Mouse (Mus musculus) fat pad, adult 2 months (tissue): ENCODE results near the gene Ablim1.

ENCODE experiments used
- DNase-seq: peaks from one replicate; pipeline ENCODE4 v3.0.0-alpha.2; 2011; ENCODE audit warnings: low read depth, low spot score; ENCODE audit errors: extremely low read depth

Ablim1 gene

DNA sequence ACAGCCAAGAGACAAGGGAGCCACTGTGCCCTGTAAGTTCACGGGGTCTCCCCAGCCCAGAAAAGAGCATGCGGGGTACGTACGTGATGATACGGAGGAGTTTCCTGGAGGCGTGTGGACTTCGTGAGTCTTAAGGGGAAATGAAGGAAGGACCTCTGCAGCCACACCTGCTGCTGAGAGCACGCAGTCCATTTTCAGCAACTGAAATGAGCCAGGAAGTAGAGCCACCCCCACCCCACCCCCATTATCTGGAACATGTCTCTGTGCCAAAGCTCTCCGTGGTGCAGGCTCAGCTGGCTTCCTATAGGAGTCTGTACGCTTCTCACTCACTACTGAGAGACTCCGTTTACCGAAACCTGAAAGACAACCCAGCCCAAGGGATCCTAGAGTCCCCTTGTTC is 121.3 kb downstream of the Ablim1 start:
- DNase-seq, result no peak

DNA sequence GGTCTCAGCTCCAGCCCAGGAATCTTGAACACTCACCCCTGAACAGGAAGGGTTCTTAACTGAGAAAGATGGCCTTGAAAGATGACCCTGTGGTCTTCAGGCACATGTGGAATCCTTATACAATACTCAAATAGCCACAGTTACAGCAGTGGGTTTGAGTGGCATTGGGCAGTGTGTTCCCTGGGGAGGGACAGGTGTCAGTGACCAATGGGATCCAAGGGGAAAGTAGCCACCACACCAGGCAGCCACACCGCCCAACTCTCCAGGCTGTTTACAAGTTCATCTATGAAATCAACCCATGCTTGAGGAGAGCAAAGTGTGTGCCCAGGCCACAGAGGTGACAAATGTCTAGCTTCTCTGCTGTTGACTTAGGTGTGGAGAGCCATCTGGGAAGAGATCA is 123.6 kb downstream of the Ablim1 start:
- DNase-seq, result no peak

DNA sequence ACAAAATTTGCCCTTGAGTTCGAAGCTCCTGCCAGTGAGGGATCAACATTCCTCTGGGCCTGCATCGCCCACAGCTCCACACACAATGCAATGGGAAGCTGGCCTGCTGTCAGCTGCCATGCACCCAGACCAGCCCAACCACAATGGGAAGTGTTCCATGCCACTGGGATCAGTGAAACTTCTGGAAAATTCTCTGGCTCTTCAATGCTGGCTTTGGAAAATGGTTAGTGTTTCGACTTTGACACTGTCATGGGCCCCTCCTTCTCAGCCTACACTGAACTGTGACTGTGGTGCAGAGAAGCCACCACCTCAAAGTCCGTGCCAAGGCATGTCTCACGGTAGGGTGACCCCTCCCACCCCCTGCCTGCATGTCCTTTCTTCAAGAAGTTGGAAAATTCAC is 125.3 kb downstream of the Ablim1 start:
- peak; percentile 55 for DNase-seq

DNA sequence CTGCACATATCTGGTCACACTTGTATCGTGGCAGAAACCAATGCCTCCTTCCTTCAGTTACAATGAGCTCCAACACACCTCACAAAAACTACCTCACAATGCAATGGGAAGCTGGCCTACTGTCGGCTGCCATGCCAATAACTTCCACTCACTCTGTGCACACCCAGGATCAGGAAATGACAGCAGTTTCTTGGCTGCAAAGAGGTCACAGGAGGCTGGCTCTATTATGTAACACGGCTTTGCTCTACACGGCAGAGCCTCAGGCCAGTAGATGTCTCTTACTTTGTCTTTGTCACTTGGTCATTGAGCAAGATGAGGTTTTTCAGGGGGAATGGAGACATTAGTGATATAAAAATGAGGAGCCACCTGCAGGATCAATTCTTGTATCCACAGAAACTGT is 126.2 kb downstream of the Ablim1 start:
- DNase-seq, result peak; percentile 68

DNA sequence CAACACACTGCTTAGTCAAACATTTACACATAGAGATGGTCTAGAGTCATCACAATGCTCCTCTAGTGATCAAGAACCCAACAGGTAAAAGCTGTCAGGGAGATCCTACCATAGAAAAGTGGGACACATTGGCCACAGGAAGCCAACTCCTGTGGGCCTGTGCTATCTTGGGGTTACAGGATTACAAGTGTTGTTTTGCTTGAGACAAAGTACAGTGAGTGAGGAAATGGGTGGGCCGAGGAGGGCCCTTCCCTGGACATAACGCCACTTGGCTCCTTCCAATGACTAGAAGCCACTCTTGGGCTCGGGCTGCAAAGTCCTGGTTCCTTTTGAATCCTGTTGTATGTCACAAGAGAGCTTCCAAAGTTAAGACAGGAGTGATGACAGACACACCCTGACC is 129.7 kb downstream of the Ablim1 start:
- no peak for DNase-seq

DNA sequence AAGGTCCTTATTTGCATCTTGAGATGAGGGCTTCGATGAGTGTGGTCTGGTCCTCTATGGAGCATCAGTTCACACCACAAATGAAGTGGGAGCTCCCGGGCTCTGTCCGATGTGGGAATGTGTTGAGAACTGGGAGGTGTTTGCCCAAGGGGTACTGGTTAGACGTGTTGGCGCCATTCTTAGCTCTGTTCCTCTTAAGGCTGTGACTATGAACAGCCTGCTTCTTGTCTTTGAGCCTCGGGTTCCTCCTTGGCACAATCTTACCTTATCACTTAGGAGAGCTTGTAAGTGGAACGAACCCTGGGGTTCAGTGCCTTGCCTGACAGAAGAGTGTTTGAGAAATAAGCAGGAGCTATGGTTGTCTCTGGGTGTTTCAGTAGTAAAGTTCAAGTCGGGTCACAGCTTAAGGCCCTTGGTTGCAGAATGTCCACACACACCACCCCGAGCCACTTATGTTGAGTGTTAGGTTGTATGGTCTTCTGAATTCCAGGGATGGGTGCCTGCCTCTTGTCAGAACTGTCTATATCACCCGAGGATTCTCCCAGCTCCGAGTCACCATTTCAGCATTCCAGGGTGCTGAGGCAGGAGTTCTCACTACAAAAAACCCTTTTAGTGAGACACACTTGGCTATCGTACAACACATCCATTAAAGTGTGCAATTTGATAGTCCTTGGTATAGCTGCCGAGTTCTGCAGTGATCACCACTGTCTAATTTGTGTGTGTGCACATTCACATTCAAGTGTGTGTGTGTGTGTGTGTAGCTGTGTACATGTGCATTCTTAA is 131.6 kb downstream of the Ablim1 start:
- DNase-seq, result no peak

DNA sequence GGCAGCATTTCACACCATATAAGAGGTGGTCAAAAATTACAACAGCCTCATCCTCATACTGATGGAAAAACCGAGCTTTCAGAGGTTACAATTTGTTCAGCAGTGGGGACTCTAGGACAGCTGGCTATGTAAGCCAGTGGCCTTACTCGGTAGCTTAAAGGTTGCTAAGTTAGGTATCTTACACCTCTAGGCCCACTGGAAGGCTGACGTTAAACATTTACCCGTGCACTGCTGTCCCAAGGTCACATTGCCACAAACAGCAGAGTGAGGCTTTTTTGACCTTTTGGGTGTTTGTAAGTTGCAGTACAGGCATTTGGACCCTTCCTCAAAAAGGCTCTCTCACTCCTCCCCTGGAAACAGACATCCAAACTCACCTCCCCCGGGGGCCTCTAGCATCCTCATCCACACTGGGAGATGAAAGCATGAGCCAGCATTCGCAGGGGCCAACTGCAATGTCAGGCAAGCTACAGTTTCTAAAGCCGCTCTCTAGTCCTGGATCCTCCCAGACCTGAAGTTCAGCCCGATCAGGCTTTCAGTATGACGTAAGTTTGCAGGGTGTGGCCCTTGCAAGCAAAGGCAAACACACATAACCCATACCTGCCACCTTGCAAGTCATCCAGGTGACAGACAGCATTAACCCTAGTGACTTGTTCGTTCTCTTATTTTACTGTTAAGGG is 132.7 kb downstream of the Ablim1 start:
- DNase-seq, result peak; percentile 55

DNA sequence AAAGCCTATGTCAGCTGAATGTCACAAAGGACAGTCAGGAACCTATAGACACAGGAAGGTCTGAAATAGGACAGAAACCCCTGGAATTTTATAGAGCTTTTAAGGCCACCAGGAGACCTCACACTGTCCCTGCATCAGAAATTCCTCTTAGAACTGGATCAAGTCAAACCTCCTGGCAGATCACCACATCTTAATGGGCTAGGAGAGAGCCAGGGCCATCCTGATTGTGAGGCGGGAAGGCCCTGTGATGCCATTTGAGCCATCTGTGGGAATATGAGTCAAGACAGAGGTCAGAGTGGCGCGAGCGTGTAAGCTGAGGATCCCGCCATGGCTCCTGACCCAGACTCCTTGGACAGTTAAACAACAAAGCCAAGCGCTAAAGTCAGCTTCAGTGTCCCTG is 133.4 kb downstream of the Ablim1 start:
- no peak for DNase-seq

DNA sequence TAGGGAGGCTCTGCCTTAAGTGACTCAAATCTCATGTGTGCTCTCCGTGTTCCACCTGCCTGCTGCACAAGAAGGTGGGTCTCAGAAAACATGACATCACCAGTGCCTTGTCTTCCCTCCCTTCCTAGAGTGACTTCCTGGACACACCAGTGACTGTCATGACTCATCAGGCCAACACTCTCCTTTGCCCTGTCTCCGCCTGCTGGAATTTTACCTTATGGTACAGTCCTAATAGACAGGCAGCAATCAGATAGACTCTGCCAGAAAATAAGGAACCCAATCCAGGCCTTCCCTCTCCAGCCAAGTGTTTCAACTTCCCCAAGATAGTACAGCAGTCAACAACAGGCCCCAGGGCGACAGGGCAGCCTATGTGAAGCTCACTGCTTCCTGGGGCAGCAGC is 133.8 kb downstream of the Ablim1 start:
- DNase-seq, result no peak

DNA sequence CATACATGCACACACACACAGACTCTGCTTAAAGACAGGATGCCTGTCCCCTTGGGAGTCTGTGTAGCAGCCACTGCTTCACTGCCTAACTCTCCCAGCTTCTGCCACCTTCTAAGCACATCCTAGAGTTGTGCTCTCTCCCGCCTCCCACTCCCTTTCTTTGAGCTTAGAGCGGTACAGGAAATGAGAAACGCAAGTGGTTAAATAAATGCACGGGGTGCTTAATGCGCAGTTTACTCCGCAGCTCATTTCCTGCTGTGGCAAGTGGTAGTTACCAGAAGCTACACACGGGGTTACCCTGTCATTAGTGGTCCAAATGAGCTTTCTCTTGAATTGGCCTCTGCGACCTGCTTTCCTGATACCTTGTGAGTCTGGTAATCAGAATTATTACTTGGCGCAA is 134.4 kb downstream of the Ablim1 start:
- DNase-seq, result no peak

DNA sequence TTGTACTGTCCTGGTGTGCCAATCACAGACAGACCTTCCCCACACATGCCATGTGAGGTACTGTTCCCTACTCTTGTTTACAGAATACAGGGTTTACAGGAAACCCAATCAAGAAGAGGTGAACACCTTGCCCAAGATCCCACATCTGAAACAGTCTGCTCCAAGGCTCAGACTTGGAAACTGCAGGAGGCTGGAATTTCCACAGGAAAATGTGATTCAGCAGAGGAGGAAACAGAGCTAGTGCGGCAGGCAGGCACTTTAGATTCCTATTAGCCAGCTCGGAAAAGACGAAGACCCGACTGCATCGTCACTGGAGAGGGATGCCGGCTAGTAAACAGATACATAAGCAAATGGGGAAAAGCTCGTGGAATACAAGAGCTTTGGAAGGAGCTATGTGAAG is 135.4 kb downstream of the Ablim1 start:
- no peak for DNase-seq

DNA sequence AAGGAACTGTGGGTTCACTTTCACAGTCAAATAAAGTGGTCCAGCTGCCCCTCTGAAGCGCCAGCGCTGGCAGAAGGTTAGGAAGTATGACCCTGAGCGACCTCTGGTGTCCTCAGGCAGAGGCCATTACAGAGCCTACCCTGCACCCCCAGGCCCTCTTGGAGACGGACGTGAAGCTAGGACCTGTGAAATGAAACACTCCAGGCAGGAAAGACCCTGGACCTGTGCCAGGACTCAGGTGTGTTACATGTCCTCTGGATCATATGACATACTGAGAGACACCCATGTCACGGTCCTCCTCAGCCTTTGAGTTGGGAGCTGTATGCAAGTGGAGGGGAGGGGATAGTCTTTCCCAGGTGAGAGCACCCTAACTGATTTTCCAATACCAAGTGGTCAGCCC is 137.4 kb downstream of the Ablim1 start:
- DNase-seq, result no peak

DNA sequence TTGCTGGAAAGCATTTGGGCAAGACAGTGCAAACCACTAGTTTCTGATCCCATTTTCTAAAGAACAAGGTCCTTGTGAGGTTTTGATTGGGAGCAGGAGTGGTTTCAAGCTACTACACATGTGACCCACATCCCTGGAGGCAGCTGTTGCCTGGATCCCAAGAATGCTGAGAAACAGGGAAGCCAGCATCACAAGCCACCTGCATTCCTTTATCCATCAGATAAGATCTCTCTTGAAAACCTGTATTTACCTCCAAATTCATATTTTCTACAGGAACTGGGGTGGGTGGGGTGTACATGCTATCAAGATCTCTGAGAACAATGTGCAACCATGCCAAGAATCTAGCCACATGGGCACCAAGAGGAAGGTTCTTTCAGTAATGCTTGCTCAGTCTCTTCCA is 139.6 kb downstream of the Ablim1 start:
- no peak for DNase-seq

DNA sequence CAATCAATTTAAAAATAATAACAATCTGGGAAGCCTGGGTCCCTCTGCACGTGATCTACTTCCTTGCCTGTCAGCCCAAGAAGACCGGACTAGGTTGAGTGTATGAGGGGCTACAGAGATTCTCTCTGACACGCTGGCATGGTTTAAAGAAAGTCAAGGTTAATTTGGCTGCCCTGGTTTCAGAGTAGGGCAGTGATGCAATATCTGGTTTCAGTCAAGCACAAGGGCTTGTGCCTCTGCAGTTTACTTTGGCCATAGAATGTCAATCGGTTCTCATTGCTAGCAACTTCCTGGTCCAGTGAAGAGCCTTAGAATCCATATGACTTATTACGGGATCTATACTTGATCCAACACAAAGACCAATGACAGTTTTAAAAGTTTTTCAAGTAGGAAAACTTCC is 140.2 kb downstream of the Ablim1 start:
- DNase-seq, result no peak

DNA sequence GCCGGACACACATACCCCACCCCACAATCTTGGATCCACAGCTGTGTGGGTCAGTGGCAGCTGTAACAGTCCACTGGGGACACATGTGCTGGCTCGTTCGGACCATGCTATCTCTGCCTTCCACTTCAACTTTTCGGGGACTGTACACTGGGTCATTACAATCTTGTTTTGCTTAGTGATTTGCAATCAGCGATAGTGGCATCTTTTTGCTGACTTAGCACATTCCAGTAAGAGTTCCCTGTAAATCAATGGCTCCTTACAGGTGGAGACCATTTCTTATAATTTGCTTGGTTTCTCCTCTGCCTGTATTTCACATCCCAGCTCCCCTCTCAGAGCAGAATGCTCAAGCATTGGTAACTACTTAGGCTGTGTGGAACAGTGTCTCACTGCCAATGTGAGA is 140.7 kb downstream of the Ablim1 start:
- DNase-seq, result no peak

DNA sequence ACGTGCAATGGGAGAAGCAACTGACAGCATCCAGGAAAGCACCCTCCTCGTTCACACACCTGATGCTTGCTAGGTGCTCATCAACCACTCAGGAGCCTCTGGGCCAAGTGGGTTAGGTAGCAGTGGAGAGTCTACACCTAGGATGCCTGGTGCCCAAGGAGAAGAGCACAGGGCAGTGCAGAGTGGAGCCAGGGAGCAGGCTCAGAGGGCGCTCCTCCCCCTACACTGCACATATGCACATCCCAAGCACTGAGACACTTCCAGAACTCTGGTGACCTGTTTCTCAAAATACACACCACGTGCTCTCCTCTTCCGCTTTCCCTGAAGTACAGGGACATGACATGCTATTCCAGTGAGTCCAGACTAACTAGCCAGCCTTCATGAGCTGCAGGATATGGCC is 142.4 kb downstream of the Ablim1 start:
- no peak for DNase-seq

DNA sequence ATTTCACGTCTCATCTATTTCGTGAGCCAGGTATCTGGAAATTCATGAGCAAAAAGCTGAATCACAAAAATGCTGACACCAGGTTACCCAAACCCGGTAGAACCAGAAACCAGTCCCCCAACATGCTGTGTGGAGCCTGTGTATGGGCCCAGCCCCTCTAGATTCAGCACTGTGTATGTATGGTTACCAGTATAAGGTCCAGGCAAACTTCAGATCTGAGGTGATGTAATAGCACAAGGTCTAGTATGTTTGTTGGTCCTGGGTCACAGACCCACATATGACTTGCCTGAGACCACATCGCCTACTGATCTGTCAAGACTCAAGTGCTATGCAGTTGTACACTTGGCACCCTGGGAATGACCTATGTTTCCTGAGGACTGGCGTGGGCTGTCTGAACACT is 143.8 kb downstream of the Ablim1 start:
- DNase-seq, result no peak

DNA sequence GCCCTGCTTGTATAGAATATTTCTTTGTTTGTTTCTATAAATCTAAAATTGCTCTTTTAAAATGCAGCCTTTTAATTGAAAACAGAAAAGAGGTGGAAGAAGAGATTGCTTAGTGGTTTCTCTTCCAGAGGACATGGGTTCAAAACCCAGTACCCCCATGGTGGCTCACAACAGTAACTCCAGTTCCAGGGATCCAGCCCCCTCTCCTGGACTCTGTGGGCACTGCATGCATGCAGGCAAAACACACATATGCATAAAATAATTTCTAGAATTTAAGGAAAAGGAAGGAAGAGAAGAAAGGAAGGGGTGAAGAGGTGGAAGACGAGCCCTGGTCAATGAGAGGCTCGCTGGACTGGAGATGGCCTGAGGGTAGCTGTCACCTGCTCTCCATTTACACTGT is 145.2 kb downstream of the Ablim1 start:
- DNase-seq, result no peak

DNA sequence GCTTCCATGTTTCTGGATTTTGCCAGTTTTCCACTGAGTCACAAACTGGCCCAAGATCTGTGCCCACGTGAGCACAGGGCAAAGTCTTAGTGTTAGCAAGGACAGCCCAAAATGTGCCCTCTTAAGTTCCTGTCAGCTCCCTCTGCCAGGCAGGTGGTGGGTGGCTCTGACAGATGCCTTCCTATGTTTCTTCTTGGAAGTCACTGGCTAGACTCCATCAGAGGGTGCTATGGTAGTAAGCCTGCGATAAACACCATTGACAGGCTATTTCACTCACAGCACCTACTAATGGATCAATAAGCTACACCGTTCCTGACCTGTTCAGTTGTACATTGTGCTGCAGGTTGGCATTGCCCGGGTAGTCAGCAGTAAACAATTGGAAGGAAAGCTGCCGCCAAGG is 147.0 kb downstream of the Ablim1 start:
- DNase-seq, result no peak

DNA sequence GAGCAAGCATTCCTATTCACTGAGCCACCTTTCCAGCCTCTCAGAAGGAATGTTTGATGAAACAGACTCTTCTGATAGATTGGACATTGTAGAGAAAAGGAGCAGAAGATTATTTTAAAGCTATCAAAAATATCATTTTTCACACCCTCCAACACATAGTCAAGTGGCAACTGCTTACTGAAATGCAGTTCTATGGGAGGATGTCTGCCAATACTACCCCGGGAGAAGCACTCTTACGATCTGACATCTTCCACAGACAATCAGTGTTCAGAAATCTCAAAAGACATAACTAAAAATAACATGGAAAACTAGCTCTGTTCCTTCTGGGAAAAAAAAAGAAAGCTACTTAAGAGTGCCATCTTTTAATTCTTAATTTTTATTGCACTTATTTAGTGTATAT is 149.8 kb downstream of the Ablim1 start:
- no peak for DNase-seq

DNA sequence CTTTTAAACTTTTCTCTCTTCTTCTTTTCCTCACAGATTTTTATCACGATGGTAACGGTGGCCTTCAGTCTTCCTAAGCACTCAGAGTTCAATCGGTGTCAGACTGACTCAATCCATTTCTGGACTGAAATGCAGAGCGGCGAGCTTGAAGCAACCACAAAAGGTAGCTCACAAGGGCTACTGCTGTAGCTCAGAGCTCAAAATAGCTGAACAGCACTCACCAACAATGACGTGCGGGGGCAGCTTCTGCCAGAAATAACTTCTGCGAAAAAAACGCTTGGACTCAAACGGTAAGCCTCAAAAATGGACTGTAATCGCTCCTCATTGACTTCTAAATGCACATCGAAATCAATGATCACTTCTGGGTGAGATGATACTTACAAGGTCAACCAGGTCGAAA is 151.4 kb downstream of the Ablim1 start:
- DNase-seq, result no peak

DNA sequence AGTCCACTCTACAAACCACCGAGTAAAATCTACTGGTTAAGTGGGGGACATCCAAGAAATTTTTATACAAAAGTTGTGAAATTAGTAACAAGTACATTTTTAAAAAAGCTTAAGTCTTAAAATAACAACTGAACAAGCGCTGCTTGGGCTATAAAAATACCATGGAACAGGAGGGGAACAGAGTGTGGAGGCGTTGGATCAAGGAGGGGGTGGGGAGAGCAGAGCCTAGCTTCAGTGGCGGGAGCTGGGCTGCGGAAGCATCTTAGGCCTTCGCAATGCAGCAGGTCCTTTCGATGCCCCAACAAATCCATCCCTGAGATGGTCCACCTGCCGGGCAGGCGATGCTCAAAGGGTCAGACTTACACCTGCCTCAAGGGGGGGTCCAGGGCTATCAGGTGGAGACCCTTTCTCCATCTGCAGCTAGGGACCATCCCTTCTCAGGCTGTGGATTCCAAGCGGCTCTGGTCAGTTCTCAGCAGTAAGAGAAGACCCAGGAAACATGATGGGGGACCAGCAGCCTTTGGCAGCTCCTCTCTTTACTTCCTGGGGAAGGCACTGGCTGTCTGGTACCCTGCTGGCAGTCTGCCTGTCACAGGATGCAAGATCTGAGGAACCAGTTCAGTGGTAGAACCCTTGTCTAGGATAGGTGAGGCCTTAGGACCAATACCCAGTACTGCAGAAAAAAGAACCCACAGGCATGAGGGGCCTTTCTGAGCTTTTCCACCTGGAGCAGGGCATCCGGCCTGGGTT is 152.6 kb downstream of the Ablim1 start:
- no peak for DNase-seq
